ENCODE assay signal across 2 mouse cellular contexts in genomic region chr6:117906015-117906531, GRCm38 (mm10).
TF ChIP-seq lines count a peak whose summit lies in the region.

No protein-coding gene starts in this region.

TF ChIP-seq in CH12.LX, 34 proteins besides CTCF, POLR2A, EP300 and RAD21 (continued from another document):
- TF ChIP-seq IRF4 (IDR thresholded peaks at IDR 0.05; ENCODE audit: low read depth, low read length) (no peak), GABPA (IDR thresholded peaks at IDR 0.05; ENCODE audit: insufficient replicate concordance, low read depth, low read length) (no peak), ETS1 (conservative IDR thresholded peaks at IDR 0.05; ENCODE audit: low read depth, low read length) (no peak), MAFK (IDR thresholded peaks at IDR 0.05; ENCODE audit: insufficient replicate concordance, low read length) (no peak), JUND (conservative IDR thresholded peaks at IDR 0.05; ENCODE audit: low read depth, low read length) (no peak), USF2 (conservative IDR thresholded peaks at IDR 0.05; ENCODE audit: low read depth, low read length) (no peak), NELFE (IDR thresholded peaks at IDR 0.05; ENCODE audit: low read depth, low read length) (0 out of 2 replicates have a peak, but pooled peaks have one; percentile 10), SIN3A (IDR thresholded peaks at IDR 0.05; ENCODE audit: low read length) (peak; percentile 37), SMC3 (IDR thresholded peaks at IDR 0.05; ENCODE audit: low read depth, low read length) (no peak), BHLHE40 (IDR thresholded peaks at IDR 0.05; ENCODE audit: low read depth, low read length) (no peak), ZKSCAN1 (IDR thresholded peaks at IDR 0.05; ENCODE audit: borderline replicate concordance, low read depth, low read length) (no peak), MXI1 (IDR thresholded peaks at IDR 0.05; ENCODE audit: low read depth, low read length) (no peak; the same call in 1 of the 2 replicates), TCF12 (IDR thresholded peaks at IDR 0.05; ENCODE audit: low read depth, low read length) (peak; percentile 38; the same call in 1 of the 2 replicates), TBP (conservative IDR thresholded peaks at IDR 0.05; ENCODE audit: low read depth, low read length) (no peak), KAT2A (IDR thresholded peaks at IDR 0.05; ENCODE audit: insufficient replicate concordance, low read length) (0 out of 2 replicates have a peak, but pooled peaks have one; percentile 17), MYC (IDR thresholded peaks at IDR 0.05; ENCODE audit: low read depth, low read length) (peak; percentile 79), JUN (IDR thresholded peaks at IDR 0.05; ENCODE audit: insufficient read depth, low read depth, low read length) (no peak), POLR2AphosphoS2 (IDR thresholded peaks at IDR 0.05; ENCODE audit: low read depth, low read length) (peak; percentile 6; the same call in 1 of the 2 replicates), MEF2A (IDR thresholded peaks at IDR 0.05; ENCODE audit: borderline replicate concordance, low read depth, low read length) (no peak), CHD2 (IDR thresholded peaks at IDR 0.05; ENCODE audit: low read length) (0 out of 2 replicates have a peak, but pooled peaks have one; percentile 15), USF1 (IDR thresholded peaks at IDR 0.05; ENCODE audit: low read depth, low read length) (no peak), ELF1 (IDR thresholded peaks at IDR 0.05; ENCODE audit: low read depth, low read length) (no peak), ZNF384 (IDR thresholded peaks at IDR 0.05; ENCODE audit: low read depth, low read length) (no peak), ZC3H11A (IDR thresholded peaks at IDR 0.05; ENCODE audit: low read depth, low read length) (no peak), E2F4 (IDR thresholded peaks at IDR 0.05; ENCODE audit: insufficient replicate concordance, low read depth, low read length) (0 out of 2 replicates have a peak, but pooled peaks have one; percentile 22)

TF ChIP-seq in myocyte, 11 proteins besides CTCF, POLR2A, EP300 and RAD21 (continued from another document):
- TF ChIP-seq TCF12 (IDR thresholded peaks at IDR 0.05; ENCODE audit: insufficient read depth, poor library complexity, severe bottlenecking) (no peak), MYOD1 (IDR thresholded peaks at IDR 0.05; ENCODE audit: control insufficient read depth in 1 of 3, insufficient read length in 2 of 3, low read depth in 2 of 3) (no peak), E2F4 (IDR thresholded peaks at IDR 0.05; ENCODE audit: insufficient read depth) (no peak), MAX (IDR thresholded peaks at IDR 0.05; ENCODE audit: low read depth) (no peak), MYOG (IDR thresholded peaks at IDR 0.05; ENCODE audit: control insufficient read depth in 1 of 3, insufficient read depth in 1 of 3, insufficient read length in 2 of 3, low read depth in 2 of 3) (no peak), TCF3 (IDR thresholded peaks at IDR 0.05; ENCODE audit: insufficient read length, low read depth) (no peak), USF1 (IDR thresholded peaks at IDR 0.05; ENCODE audit: low read depth) (no peak)
